Mouse (Mus musculus): ENCODE data around the gene Odam. TPM values are rescaled to one million over a fixed set of nuclear protein-coding genes. Genes with fewer than 3 reads are reported as not detected.

Gene Odam
- not detected in 2 replicates for polyA plus RNA-seq (2015; fragmentation: Nextera tagmentation; extraction: Ambion mirVana)

- Histone ChIP-seq H3K4me2 (replicated peaks) (no peak within 1 kb of the TSS), H3K4me1 (no peaks in the 10 kb centered on the region), H3K27ac (no peak within 1 kb of the TSS), H3K9me3 (no peaks in the 10 kb centered on the region), H3K36me3 (no peaks in the 10 kb centered on the region), H3K27me3 (no peaks in the 10 kb centered on the region), H3K4me3 (no peak within 1 kb of the TSS), H3K9ac (no peak within 1 kb of the TSS)
- WGBS = 84% methylated on average over 1 of the region's 1 CpGs
- no peak for ATAC-seq (ENCODE audit: low FRiP score, low read depth)
These were observed at the start of gene Odam for GRCm38 (mm10) chr5:87884729-87885128. Odam (plus strand) TSS chr5:87885029.

- no peak for ATAC-seq (ENCODE audit: low FRiP score, low read depth)
- Histone ChIP-seq H3K4me1 (no peaks in the 10 kb centered on the region), H3K4me3 (no peak overlapping the region), H3K4me2 (replicated peaks) (no peak overlapping the region), H3K27me3 (no peaks in the 10 kb centered on the region), H3K9ac (no peak overlapping the region), H3K9me3 (no peaks in the 10 kb centered on the region), H3K36me3 (no peaks in the 10 kb centered on the region), H3K27ac (no peak overlapping the region)
- WGBS = 79% methylated on average over 3 of the region's 3 CpGs
These were observed 29.6 kb upstream of the Odam start for GRCm38 (mm10) chr5:87855136-87855716.

GRCm38 (mm10) chr5:87870084-87870483 is 14.7 kb upstream of the Odam start:
- ATAC-seq (ENCODE audit: low FRiP score, low read depth) = no peak
- Histone ChIP-seq H3K36me3 (no peaks in the 10 kb centered on the region), H3K4me1 (no peaks in the 10 kb centered on the region), H3K9me3 (no peaks in the 10 kb centered on the region), H3K4me3 (no peak overlapping the region), H3K27me3 (no peaks in the 10 kb centered on the region), H3K27ac (no peak overlapping the region), H3K9ac (no peak overlapping the region), H3K4me2 (replicated peaks) (no peak overlapping the region)
- 76% methylated on average over 2 of the region's 2 CpGs for WGBS

- H3K9ac ChIP-seq = no peak overlapping the region
- no peak overlapping the region for H3K4me2 ChIP-seq (replicated peaks)
- H3K27me3 ChIP-seq = no peaks in the 10 kb centered on the region
- no peaks in the 10 kb centered on the region for H3K9me3 ChIP-seq
- H3K4me1 ChIP-seq = no peaks in the 10 kb centered on the region
- H3K36me3 ChIP-seq = no peaks in the 10 kb centered on the region
- H3K4me3 ChIP-seq = no peak overlapping the region
- no peak for ATAC-seq (ENCODE audit: low FRiP score, low read depth)
- 36% methylated on average over 4 of the region's 4 CpGs for WGBS
- H3K27ac ChIP-seq = no peak overlapping the region
These were observed 13.4 kb upstream of the Odam start for GRCm38 (mm10) chr5:87871423-87871822.

- no peaks in the 10 kb centered on the region for H3K27me3 ChIP-seq
- no peak within 1 kb of the TSS for H3K9ac ChIP-seq
- H3K9me3 ChIP-seq = no peaks in the 10 kb centered on the region
- no peaks in the 10 kb centered on the region for H3K36me3 ChIP-seq
- H3K27ac ChIP-seq = no peak within 1 kb of the TSS
- no peak within 1 kb of the TSS for H3K4me2 ChIP-seq (replicated peaks)
- 22% methylated on average over 5 of the region's 5 CpGs for WGBS
- H3K4me3 ChIP-seq = no peak within 1 kb of the TSS
- no peak for ATAC-seq (ENCODE audit: low FRiP score, low read depth)
- 0 out of 2 replicates have a peak, but pooled peaks cover 5% of the 10 kb centered on the region for H3K4me1 ChIP-seq
These were observed 40.5 kb downstream of the Odam start, which contains the start of gene Csn3 for GRCm38 (mm10) chr5:87925372-87925771. Csn3 (plus strand) TSS chr5:87925579.

GRCm38 (mm10) chr5:87931603-87932002 is 46.8 kb downstream of the Odam start:
- H3K27me3 ChIP-seq = no peaks in the 10 kb centered on the region
- no peaks in the 10 kb centered on the region for H3K36me3 ChIP-seq
- no peak for ATAC-seq (ENCODE audit: low FRiP score, low read depth)
- no peak overlapping the region for H3K4me3 ChIP-seq
- 63% methylated on average over 1 of the region's 1 CpGs for WGBS
- H3K4me2 ChIP-seq (replicated peaks) = no peak overlapping the region
- H3K4me1 ChIP-seq = no peaks in the 10 kb centered on the region
- H3K9ac ChIP-seq = no peak overlapping the region
- no peak overlapping the region for H3K27ac ChIP-seq
- H3K9me3 ChIP-seq = no peaks in the 10 kb centered on the region

GRCm38 (mm10) chr5:87940752-87941151 is 55.9 kb downstream of the Odam start:
- Histone ChIP-seq H3K9ac (no peak overlapping the region), H3K4me2 (replicated peaks) (no peak overlapping the region), H3K27me3 (no peaks in the 10 kb centered on the region), H3K4me1 (no peaks in the 10 kb centered on the region), H3K36me3 (no peaks in the 10 kb centered on the region), H3K4me3 (no peak overlapping the region), H3K27ac (no peak overlapping the region), H3K9me3 (no peaks in the 10 kb centered on the region)
- ATAC-seq (ENCODE audit: low FRiP score, low read depth) = no peak
- 44% methylated on average over 3 of the region's 3 CpGs for WGBS

GRCm38 (mm10) chr5:87942515-87942914 is 57.7 kb downstream of the Odam start:
- H3K27me3 ChIP-seq = no peaks in the 10 kb centered on the region
- ATAC-seq (ENCODE audit: low FRiP score, low read depth) = no peak

More at GRCm38 (mm10) chr5:87942515-87942914, 57.7 kb downstream of the Odam start:
- no peak overlapping the region for H3K9ac ChIP-seq
- H3K4me2 ChIP-seq (replicated peaks) = no peak overlapping the region
- no peak overlapping the region for H3K27ac ChIP-seq
- H3K4me1 ChIP-seq = no peaks in the 10 kb centered on the region
- no peak overlapping the region for H3K4me3 ChIP-seq
- H3K36me3 ChIP-seq = no peaks in the 10 kb centered on the region
- H3K9me3 ChIP-seq = no peaks in the 10 kb centered on the region

Other genes starting within 250 kb of the Odam start
- gene Csn1s1, start 218.8 kb upstream of the Odam start, polyA plus RNA-seq (2015; fragmentation: Nextera tagmentation; extraction: Ambion mirVana) = not detected in 2 replicates
- not detected in 2 replicates for gene Csn2, start 185.4 kb upstream of the Odam start, polyA plus RNA-seq (2015; fragmentation: Nextera tagmentation; extraction: Ambion mirVana)
- gene Csn1s2a, start 110.5 kb upstream of the Odam start, polyA plus RNA-seq (2015; fragmentation: Nextera tagmentation; extraction: Ambion mirVana) = not detected in 2 replicates
- not detected in 2 replicates for gene Csn1s2b, start 76.9 kb upstream of the Odam start, polyA plus RNA-seq (2015; fragmentation: Nextera tagmentation; extraction: Ambion mirVana)
- gene Prr27, start 59.3 kb upstream of the Odam start, polyA plus RNA-seq (2015; fragmentation: Nextera tagmentation; extraction: Ambion mirVana) = not detected in 2 replicates
- gene Csn3, start 40.5 kb downstream of the Odam start, polyA plus RNA-seq (2015; fragmentation: Nextera tagmentation; extraction: Ambion mirVana) = 0.14 and 0.38 TPM in 2 replicates
- not detected in 2 replicates for gene 2310003L06Rik, start 84.4 kb downstream of the Odam start, polyA plus RNA-seq (2015; fragmentation: Nextera tagmentation; extraction: Ambion mirVana)
- gene Gm28434, start 84.5 kb downstream of the Odam start, polyA plus RNA-seq (2015; fragmentation: Nextera tagmentation; extraction: Ambion mirVana) = not detected in 2 replicates
- gene Cabs1, start 94.4 kb downstream of the Odam start, polyA plus RNA-seq (2015; fragmentation: Nextera tagmentation; extraction: Ambion mirVana) = not detected in 2 replicates
- gene Smr3a, start 117.5 kb downstream of the Odam start, polyA plus RNA-seq (2015; fragmentation: Nextera tagmentation; extraction: Ambion mirVana) = not detected in 2 replicates
- not detected in 2 replicates for gene Smr2, start 201.5 kb downstream of the Odam start, polyA plus RNA-seq (2015; fragmentation: Nextera tagmentation; extraction: Ambion mirVana)
- gene Gm11116, start 226.5 kb downstream of the Odam start, polyA plus RNA-seq (2015; fragmentation: Nextera tagmentation; extraction: Ambion mirVana) = not detected in 2 replicates

All from limb, embryonic 13.5 days (tissue).